Mouse (Mus musculus) E14TG2a.4 (cell line): ENCODE data around the gene Fyn.

Experiments used
- CTCF ChIP-seq: conservative IDR thresholded peaks from 2 replicates; pipeline ENCODE4 v1.5.1; 2014; ENCODE audit warnings: low read length
- POU5F1 ChIP-seq: IDR thresholded peaks from 2 replicates; pipeline ENCODE4 v1.6.1; 2014; ENCODE audit warnings: low read length, borderline replicate concordance

DNA sequence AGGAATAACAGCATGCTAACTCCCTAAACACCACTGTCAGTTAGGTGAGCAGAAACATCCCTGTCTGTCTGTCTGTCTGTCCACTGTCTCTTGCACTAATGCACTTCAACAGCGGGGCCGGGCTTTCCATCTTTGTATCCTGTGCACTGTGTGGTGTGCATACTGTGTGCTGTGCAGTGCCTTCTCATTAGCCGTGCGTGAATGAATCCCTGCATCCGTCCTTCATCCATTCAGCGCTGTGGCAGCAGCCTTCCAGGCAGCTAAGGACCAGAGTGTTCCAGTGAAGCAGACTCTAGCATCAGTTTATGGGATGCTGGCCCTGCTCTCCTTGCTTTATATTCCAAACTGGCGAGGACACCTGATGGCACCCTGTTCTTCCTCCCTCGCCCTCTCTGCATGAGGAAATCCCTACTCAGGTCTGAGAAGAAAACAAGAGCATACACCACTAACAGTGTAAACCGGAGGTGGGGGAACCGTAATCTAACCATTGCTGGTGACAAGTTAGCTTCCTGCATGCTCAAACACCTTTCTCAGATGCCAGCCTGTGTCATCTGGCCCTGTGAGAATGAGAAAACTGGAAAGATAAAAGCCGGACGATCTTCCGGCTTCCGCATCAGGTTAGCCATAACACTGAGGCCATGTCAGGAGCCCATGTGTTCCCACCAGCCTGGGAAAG lies 119.2 kb downstream of the Fyn start:
- TF ChIP-seq POU5F1 (no peak), CTCF (no peak)
